Mouse (Mus musculus) heart, postnatal 0 days (tissue): ENCODE measurements at regions not wholly inside any gene's neighbourhood (a gene's known extent, or its start where the extent isn't known, plus 50 kb on each side); places are given as distances from the start of the nearest gene placed in this dataset.

Source experiments
- ATAC-seq: fragments of 200-750 bp; cut with Nextera tagmentation; 2 replicates; pipeline ENCODE4 v1.8.0; 2017; ENCODE audit warnings: low read depth, moderate number of reproducible peaks, moderate library complexity; ENCODE audit not compliant: insufficient read depth
- DNase-seq: peaks from one replicate; pipeline ENCODE4 v3.0.0-alpha.2; 2016; ENCODE audit warnings: low spot score
- H3K27ac ChIP-seq: fragments of 300-500 bp; sonication (generic); 2 replicates; pipeline ENCODE4 v1.5.1; 2014; ENCODE audit warnings: low read depth, mild to moderate bottlenecking
- H3K27me3 ChIP-seq: fragments of 300-500 bp; sonication (generic); 2 replicates; pipeline ENCODE4 v1.6.1; 2014; ENCODE audit warnings: low read length, mixed read lengths; ENCODE audit not compliant: control insufficient read depth, insufficient read depth
- H3K36me3 ChIP-seq: fragments of 300-500 bp; sonication (generic); replicated peaks from 2 replicates; pipeline ENCODE4 v1.6.1; 2014; ENCODE audit warnings: low read length, mixed read lengths; ENCODE audit not compliant: control insufficient read depth, insufficient read depth
- H3K4me1 ChIP-seq: fragments of 300-500 bp; sonication (generic); 2 replicates; pipeline ENCODE4 v1.6.1; 2014; ENCODE audit warnings: antibody characterized with exemption; ENCODE audit not compliant: control insufficient read depth, insufficient read depth
- H3K4me2 ChIP-seq: fragments of 300-500 bp; sonication (generic); 2 replicates; pipeline ENCODE4 v1.6.1; 2014; ENCODE audit warnings: low read depth, mild to moderate bottlenecking, low read length, moderate library complexity
- H3K4me3 ChIP-seq: fragments of 300-500 bp; sonication (generic); 2 replicates; pipeline ENCODE4 v1.5.1; 2014; ENCODE audit warnings: low read depth, low read length
- H3K9ac ChIP-seq: fragments of 300-500 bp; sonication (generic); replicated peaks from 2 replicates; pipeline ENCODE4 v1.6.1; 2014; ENCODE audit warnings: low read depth, low read length, mixed read lengths
- H3K9me3 ChIP-seq: fragments of 300-500 bp; sonication (generic); replicated peaks from 2 replicates; pipeline ENCODE4 v1.6.1; 2016; ENCODE audit warnings: low read length; ENCODE audit not compliant: control insufficient read depth
- CTCF ChIP-seq: IDR thresholded peaks from 2 replicates; pipeline ENCODE4 v1.5.1; 2016; ENCODE audit warnings: antibody characterized with exemption, control low read depth, low read depth
- EP300 ChIP-seq: IDR thresholded peaks from 2 replicates; pipeline ENCODE4 v1.6.1; 2016; ENCODE audit warnings: antibody characterized with exemption, low read depth
- WGBS: fragments of 180-500 bp; shearing (Covaris S2); extraction: QIAGEN DNeasy Blood & Tissue Kit; methylation state at CpG from one replicate; pipeline ENCODE4 v1.1.7; 2014; 5-methylcytosine and 5-hydroxymethylcytosine counted together

DNA sequence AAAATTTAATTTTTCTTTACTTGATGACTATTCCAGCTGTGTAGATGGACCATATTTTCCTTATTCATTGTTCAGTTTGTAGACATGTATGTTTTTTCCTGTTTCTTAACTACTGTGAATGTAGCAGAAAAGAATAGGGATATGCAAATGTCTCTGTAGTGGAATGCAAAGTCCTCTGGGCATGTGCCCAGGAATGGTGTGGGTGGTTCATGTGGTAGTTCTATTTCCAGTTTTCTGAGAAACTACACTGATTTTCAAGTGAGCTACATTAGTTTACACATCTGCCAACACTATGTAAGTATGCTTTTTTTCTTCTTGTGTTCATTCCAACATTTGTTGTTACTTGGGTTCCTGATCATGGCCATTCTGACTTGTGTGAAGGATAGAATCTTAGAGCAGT is 628.0 kb downstream of the Plod2 start:
- H3K9me3 ChIP-seq, result no peaks in the 10 kb centered on the region
- TF ChIP-seq EP300, result no peak
- TF ChIP-seq CTCF, result no peak

GRCm38 (mm10) chr9:93186638-93187037 is 644.6 kb downstream of the Plod2 start:
- ATAC-seq (no peak), DNase-seq (no peak)
- no peak for TF ChIP-seq EP300
- no peak for TF ChIP-seq CTCF
- no peaks in the 10 kb centered on the region for H3K36me3 ChIP-seq
- H3K4me3 ChIP-seq, result no peak overlapping the region
- no peaks in the 10 kb centered on the region for H3K4me1 ChIP-seq
- WGBS, result 52% methylated on average over 1 of the region's 1 CpGs
- no peaks in the 10 kb centered on the region for H3K9me3 ChIP-seq
- no peak overlapping the region for H3K27ac ChIP-seq
- H3K4me2 ChIP-seq, result no peak overlapping the region
- no peak overlapping the region for H3K9ac ChIP-seq
- H3K27me3 ChIP-seq, result no peaks in the 10 kb centered on the region

More for the DNA sequence above, 628.0 kb downstream of the Plod2 start:
- no peaks in the 10 kb centered on the region for H3K4me1 ChIP-seq
- H3K4me3 ChIP-seq, result no peak overlapping the region
- no peaks in the 10 kb centered on the region for H3K36me3 ChIP-seq
- H3K4me2 ChIP-seq, result no peak overlapping the region
- H3K27ac ChIP-seq, result no peak overlapping the region
- H3K9ac ChIP-seq, result no peak overlapping the region
- no peaks in the 10 kb centered on the region for H3K27me3 ChIP-seq
- ATAC-seq, result no peak
- no peak for DNase-seq

DNA sequence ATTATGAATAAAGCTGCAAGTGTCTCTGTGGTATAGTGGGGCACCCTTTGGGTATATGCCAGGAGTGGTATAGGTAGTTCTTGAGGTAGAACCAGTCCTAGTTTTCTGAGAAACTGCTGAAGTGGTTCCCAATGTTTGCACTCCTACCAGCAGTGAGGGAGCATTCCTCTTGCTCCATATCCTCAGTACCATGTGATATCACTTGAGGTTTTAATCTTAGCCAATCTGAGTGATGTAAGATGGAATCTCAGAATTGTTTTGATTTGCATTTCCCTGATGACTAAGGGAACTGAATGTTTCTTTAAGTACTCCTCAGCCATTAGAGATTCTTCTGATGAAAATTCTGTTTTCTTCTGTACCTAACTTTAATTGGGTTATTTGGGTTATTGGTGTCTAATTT is 690.5 kb downstream of the Plod2 start:
- ATAC-seq (no peak), DNase-seq (no peak)
- H3K9me3 ChIP-seq, result no peaks in the 10 kb centered on the region
- no peaks in the 10 kb centered on the region for H3K27me3 ChIP-seq
- no peaks in the 10 kb centered on the region for H3K4me1 ChIP-seq
- no peak overlapping the region for H3K9ac ChIP-seq
- no peak overlapping the region for H3K27ac ChIP-seq
- no peak overlapping the region for H3K4me2 ChIP-seq
- no peak overlapping the region for H3K4me3 ChIP-seq
- TF ChIP-seq CTCF, result no peak
- TF ChIP-seq EP300, result no peak
- no peaks in the 10 kb centered on the region for H3K36me3 ChIP-seq

DNA sequence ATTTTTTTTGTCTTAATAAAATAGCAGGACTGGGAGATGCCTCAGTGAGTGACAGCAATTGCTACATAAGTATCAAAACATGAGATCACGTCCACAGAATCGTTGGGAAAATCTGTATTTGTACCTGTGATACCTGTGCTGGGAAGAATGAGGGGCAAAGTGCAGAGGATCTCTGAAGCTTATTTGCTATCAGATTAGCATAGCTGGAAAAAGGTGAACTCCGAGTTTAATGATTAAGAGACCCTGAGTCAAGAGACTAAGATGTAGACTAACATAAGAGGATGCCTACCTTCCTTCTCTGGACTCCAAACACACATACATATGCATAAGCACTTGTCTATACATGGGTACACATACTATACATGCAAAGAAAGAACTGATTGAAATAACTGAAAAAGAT is 710.1 kb downstream of the Plod2 start:
- DNase-seq (no peak), ATAC-seq (no peak)
- H3K27ac ChIP-seq, result no peak overlapping the region
- 67% methylated on average over 3 of the region's 3 CpGs for WGBS
- no peaks in the 10 kb centered on the region for H3K36me3 ChIP-seq
- TF ChIP-seq CTCF (no peak), EP300 (no peak)
- no peak overlapping the region for H3K9ac ChIP-seq
- H3K4me2 ChIP-seq, result no peak overlapping the region
- H3K27me3 ChIP-seq, result no peaks in the 10 kb centered on the region
- H3K4me1 ChIP-seq, result no peaks in the 10 kb centered on the region
- H3K4me3 ChIP-seq, result no peak overlapping the region
- no peaks in the 10 kb centered on the region for H3K9me3 ChIP-seq

GRCm38 (mm10) chr9:93297332-93297731 is 755.3 kb downstream of the Plod2 start:
- no peak overlapping the region for H3K27ac ChIP-seq
- WGBS, result 58% methylated on average over 2 of the region's 2 CpGs
- H3K36me3 ChIP-seq, result no peaks in the 10 kb centered on the region
- no peaks in the 10 kb centered on the region for H3K27me3 ChIP-seq
- DNase-seq, result no peak
- no peak for ATAC-seq
- no peak overlapping the region for H3K4me3 ChIP-seq
- no peak overlapping the region for H3K4me2 ChIP-seq
- no peak overlapping the region for H3K9ac ChIP-seq
- H3K9me3 ChIP-seq, result no peaks in the 10 kb centered on the region
- H3K4me1 ChIP-seq, result no peaks in the 10 kb centered on the region
- TF ChIP-seq EP300 (no peak), CTCF (no peak)

- Histone ChIP-seq H3K4me2 (no peak overlapping the region), H3K4me1 (no peaks in the 10 kb centered on the region), H3K27me3 (no peaks in the 10 kb centered on the region), H3K9me3 (no peaks in the 10 kb centered on the region), H3K27ac (no peak overlapping the region), H3K4me3 (no peak overlapping the region), H3K9ac (no peak overlapping the region), H3K36me3 (no peaks in the 10 kb centered on the region)
- WGBS, result 48% methylated on average over 2 of the region's 2 CpGs
- TF ChIP-seq EP300 (no peak), CTCF (no peak)
- no peak for ATAC-seq
- DNase-seq, result no peak
These were observed 764.7 kb downstream of the Plod2 start for GRCm38 (mm10) chr9:93306753-93307152.
